Mouse (Mus musculus) MN1 (cell line): ENCODE results near the gene Olfr412.

Source experiments
- DNase-seq: peaks from one replicate; pipeline ENCODE4 v3.0.0-alpha.2; 2016; ENCODE audit warnings: low spot score

The Olfr412 gene

GRCm38 (mm10) chr11:74361769-74362168 is at the start of gene Olfr412:
Olfr412 (plus strand) TSS chr11:74362069.
- no peak for DNase-seq

DNA sequence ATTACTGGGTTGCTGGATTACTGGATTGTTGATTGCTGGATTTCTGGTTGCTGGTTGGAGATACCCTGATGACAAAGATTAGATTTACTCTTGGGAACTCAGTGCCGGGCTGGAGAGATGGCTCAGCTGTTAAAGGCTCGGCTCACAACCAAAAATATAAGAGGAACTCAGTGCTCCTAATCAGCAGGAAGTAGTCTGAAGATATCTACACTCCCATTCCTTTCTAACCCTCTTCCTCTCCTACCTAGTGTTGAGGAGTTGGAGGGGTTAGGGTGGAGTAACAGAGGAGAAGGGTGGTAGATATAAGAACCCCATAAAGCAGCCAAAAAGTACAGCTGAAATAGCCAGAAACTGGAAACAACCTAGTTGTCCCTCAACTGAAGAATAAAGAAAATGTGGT is 35.8 kb upstream of the Olfr412 start:
- no peak for DNase-seq

- no peak for DNase-seq
These were observed 33.1 kb upstream of the Olfr412 start for GRCm38 (mm10) chr11:74328781-74329180.

- DNase-seq: no peak
These were observed 23.9 kb upstream of the Olfr412 start, which contains the start of gene Olfr410 for GRCm38 (mm10) chr11:74337931-74338330. Olfr410 (minus strand) TSS chr11:74338031.

GRCm38 (mm10) chr11:74352550-74352949 is 9.3 kb upstream of the Olfr412 start, which contains the start of gene Olfr411:
Olfr411 (minus strand) TSS chr11:74352650.
- no peak for DNase-seq

DNA sequence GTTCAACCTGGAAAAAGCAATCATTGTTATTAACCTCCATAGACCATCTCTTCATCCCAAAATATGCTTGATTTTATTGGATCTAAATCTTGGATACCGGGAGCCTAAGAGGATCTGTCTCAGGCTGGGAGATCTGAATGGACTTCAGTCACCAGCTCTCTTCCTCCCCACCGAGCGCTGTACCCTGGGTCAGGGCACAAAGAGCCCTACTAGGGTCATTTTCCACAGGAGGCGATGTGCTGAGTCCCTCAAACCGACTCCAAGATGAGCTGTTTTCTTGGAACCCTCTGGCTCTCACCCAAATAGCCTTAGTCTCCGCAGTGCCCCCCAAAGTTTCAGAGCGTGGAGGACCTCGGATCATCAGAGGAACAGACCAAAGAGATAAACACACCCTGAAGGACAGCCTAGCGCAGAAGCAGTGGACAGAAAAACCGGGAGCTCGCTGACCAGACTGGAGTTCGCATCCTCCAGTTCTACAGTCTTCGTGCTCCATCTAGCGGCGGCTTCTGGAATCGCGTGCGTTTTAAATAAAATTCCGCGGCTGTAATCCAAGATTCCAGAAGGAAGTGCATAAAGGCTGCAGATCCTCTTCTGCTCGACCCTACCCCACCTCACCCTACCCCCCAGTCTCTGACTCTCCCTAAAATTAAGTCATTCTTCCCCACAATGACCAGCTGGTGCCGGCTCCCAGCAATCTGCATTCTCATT is 9.7 kb downstream of the Olfr412 start:
- peak; percentile 78 for DNase-seq

DNA sequence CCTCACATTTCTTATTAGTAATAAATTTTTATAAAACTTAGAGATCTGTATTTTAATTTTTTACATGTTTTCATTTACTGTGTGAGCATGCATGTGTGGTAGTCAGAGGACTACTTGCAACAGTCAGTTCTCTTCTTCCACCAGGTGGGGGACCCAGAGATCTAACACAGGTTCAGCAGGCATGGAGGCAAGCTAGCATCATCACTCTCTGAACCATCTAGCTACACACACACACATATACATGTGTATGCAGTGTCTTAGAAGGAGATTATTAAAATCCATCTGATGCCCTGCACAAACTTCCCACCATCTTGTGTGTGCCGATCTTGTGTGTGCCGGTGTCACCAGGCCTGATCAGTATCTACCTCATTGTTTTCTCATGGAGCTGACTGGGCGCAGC is 15.0 kb downstream of the Olfr412 start:
- peak; percentile 73 for DNase-seq

DNA sequence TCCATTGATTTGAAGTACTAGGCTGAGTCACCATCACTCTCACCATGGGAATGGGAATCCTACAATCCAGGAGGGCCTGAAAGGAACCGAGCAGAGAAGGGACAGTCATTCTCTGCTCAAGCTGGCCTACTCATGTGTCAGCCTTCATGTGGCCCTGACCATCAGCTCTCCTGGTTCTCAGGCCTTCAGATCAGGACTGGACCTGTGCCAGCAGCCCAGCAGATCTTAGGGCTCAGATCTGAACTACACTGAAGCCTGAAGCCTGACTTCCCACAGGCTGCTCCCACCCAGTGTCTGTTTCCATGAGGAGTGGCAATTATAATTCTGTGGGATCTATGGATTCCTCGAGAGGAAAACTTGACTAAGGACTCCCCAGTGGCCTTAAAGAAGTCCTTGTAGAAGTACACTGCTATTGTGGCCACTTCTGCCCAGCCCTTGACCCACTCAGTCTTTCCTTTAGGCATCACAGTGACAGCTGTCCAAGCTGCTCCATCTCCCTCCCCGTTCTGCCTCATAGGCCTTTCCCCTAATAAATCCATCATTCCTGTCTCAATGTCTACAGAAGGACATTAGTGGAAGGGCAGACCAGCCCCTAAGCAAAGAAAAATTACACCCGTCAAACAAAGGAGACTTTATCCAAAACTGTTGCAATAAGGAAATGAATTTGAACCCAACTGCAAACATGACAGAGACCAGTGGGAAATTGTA is 17.5 kb downstream of the Olfr412 start:
- DNase-seq: no peak

DNA sequence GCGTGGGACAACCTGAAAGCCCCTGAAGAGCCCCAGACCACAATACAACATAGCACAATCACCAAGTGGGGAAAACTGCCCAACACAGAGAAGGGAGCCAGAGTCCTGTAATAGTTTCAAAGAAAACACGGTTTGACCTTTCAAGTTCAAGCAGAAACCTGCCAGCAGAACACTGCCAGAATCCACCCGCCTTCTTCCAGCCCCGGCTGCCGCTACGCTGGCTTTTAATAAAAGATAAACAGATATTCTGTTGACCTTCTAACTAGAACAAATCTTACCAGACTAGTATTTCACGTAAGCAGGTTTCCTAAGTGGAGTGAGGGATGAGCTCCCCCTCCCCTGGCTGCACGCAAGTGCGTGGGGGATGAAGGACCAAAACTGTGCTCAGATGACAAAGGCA is 23.8 kb downstream of the Olfr412 start:
- DNase-seq: no peak

- DNase-seq: peak; percentile 21
These were observed 25.3 kb downstream of the Olfr412 start for GRCm38 (mm10) chr11:74387203-74387602.

- DNase-seq: no peak
These were observed 30.0 kb downstream of the Olfr412 start for GRCm38 (mm10) chr11:74391899-74392298.

GRCm38 (mm10) chr11:74392903-74393302 is 31.0 kb downstream of the Olfr412 start:
- DNase-seq: no peak

DNA sequence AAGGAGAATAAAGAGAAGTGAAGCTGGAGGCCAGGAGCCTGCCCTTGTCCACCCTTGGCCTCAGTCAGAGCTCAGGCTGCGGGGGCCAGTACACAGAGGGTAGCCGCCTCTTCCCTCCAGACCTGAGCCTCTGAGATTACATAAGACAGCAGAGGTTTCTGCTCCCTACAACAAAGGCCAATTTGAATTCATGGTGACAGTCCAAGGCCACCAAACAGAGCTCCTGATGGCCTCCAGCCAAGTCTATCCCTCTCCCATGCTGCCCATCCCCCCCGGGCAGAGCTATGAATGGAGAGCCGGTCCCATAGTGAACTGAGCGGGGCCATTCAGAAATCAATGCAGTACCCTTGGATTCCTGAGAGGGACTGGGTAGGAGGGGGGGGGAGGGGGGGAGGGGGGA is 31.6 kb downstream of the Olfr412 start:
- no peak for DNase-seq

DNA sequence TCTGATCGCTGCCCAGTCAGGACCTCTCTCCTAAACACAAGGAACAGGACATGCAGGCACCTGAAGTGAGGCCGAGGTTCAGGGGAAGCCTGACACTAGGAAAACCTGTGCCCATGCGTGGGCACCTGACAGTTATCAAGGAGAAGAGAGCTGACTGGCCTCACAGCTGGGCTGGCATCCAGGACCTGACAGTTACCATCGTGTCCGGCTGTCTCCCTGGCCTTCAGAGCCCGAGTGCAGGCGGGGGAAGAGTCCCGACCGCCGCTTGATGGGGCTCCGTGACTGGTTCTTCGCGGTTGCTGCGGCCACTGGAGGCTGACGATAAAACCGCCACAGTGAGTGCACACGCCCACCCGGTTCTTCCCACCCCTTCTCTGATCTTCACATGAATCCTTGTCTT is 33.7 kb downstream of the Olfr412 start:
- no peak for DNase-seq

DNA sequence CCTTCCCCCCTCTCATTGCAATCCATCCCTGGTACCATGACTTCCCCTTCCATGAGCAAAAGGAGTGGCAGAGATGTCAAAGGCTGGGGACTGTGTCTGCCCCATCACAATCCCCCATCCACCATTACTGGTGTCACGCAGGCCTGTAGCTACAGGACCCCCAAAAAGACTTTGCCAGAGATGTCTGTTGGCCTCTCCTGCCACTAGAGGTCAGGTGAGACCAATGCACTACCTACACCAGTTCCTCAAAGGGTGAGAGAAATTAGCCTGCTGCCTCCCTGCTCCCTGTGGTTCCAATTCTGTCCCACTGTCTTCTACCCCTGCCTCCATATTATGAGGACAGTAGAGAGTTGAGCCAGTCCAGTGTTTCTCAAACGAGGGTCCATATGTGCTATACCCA is 40.3 kb downstream of the Olfr412 start:
- peak; percentile 43 for DNase-seq

DNA sequence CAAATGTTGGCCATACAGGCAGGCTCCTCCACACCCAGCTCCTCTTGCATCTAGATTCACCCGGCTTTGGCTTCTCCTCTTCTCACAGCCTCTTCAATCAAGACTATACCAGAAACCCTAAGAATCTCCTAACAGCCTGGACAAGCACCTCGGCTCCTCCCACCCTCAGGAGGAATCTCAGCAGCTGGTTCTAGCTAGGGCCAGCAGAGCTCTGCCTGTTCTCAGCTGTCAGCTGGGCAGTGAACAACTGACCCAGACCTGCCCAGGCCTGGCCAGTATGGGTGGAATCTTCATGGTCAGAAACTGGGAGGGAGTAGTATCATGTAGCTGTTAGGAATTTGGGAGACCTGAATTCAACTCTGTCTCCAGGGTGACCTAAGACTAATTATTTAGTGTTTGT is 42.3 kb downstream of the Olfr412 start:
- DNase-seq: peak; percentile 63

- no peak for DNase-seq
These were observed 43.3 kb downstream of the Olfr412 start for GRCm38 (mm10) chr11:74405201-74405600.

DNA sequence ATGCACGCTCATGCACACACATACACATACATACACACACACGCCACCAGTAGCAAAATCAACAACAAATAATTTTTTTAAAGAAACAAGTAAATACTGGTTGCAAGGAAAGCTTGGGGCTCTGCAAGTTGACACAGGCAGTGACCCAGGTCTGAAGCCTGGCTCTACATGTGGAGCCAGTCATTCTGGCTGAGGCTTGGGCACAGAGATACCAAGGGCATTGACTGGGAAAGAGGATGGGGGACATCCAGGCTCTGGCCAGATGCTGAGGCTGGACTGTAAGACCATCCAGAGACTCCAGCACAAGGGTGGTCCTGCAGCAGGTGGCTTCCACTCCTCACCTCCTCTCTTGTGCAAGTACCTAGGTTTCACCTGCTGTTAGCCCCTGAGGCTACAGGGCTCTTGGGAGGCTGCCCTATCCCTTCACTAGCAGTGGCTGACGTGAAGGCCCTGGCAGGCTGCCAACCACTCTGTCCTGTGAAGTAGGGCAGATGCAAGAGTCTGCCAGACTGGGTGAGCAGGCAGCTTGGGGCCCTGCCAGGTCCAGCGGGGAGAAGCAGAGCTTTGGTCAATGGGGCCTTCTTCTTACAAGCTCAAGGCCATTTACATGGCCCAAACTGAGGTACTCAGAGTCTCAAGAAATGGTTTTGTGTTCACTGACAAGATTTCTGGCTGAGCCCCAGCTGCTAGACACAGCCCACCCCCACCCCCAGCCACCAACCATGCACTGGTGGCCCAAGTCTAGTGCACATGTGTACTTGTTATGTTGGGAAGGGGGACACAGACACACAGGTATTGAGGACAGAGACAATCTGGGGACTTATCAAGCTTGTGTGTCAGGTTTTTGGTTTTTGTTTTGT is 46.9 kb downstream of the Olfr412 start:
- peak; percentile 96 for DNase-seq

- peak; percentile 61 for DNase-seq
These were observed 47.5 kb downstream of the Olfr412 start for GRCm38 (mm10) chr11:74409447-74409754.

GRCm38 (mm10) chr11:74409757-74410174 is 47.9 kb downstream of the Olfr412 start:
- DNase-seq: peak; percentile 81

GRCm38 (mm10) chr11:74411943-74412342 is 50.1 kb downstream of the Olfr412 start:
- no peak for DNase-seq

DNA sequence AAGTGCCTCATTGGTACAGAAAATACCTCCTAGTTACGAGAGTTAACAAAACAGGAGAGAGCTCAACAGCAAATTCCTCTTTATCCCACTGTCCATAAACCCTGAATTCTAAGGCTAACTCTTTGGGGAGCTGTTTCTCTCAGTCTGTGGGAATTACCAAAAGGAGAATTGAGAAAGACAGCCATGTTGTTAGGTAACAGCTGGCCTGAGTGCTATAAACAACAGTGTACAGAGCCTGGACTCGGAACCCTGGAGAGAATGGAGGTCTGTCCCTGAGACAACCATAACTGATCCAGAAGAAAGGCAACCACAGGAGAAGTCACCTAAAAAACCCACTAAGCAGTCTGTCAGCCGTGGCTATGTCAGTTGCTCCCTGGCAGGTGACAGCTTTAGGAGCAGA is 50.6 kb downstream of the Olfr412 start:
- no peak for DNase-seq
